Mouse (Mus musculus) limb, embryonic 10.5 days (tissue): ENCODE results near the gene Kcnh1. TPM values are rescaled to one million over a fixed set of nuclear protein-coding genes. Genes with fewer than 3 reads are reported as not detected.

Source experiments
- DNase-seq: peaks from one replicate; pipeline ENCODE4 v3.0.0-alpha.2; 2017; ENCODE audit warnings: low spot score
- H3K27ac ChIP-seq: fragments of 300-500 bp; sonication (generic); 2 replicates; pipeline ENCODE4 v1.5.1; 2016; ENCODE audit warnings: mild to moderate bottlenecking
- H3K27me3 ChIP-seq: fragments of 300-500 bp; sonication (generic); 2 replicates; pipeline ENCODE4 v1.6.1; 2016; ENCODE audit warnings: low read depth, mild to moderate bottlenecking; ENCODE audit not compliant: poor library complexity, severe bottlenecking
- H3K36me3 ChIP-seq: fragments of 300-500 bp; sonication (generic); 2 replicates; pipeline ENCODE4 v1.6.1; 2016; ENCODE audit warnings: mild to moderate bottlenecking, moderate library complexity
- H3K4me1 ChIP-seq: fragments of 300-500 bp; sonication (generic); 2 replicates; pipeline ENCODE4 v1.6.1; 2016
- H3K4me3 ChIP-seq: fragments of 300-500 bp; sonication (generic); 2 replicates; pipeline ENCODE4 v1.5.1; 2016; ENCODE audit warnings: mild to moderate bottlenecking, moderate library complexity
- H3K9me3 ChIP-seq: fragments of 300-500 bp; sonication (generic); replicated peaks from 2 replicates; pipeline ENCODE4 v1.6.1; 2016; ENCODE audit warnings: mild to moderate bottlenecking
- WGBS: fragments of 180-500 bp; shearing (Covaris S2); methylation state at CpG from one replicate; pipeline ENCODE4 v1.1.7; 2016; 5-methylcytosine and 5-hydroxymethylcytosine counted together
- polyA plus RNA-seq: library from polyadenylated mRNA; unstranded; fragments of >200 nt; fragmentation: Nextera tagmentation; extraction: Ambion mirVana; gene quantifications from 2 replicates; pipeline ENCODE4 v1.2.1, GENCODE M21; 2016

Kcnh1 gene
- polyA plus RNA-seq, 1 experiment from 2014 or later: 0.01 TPM

DNA sequence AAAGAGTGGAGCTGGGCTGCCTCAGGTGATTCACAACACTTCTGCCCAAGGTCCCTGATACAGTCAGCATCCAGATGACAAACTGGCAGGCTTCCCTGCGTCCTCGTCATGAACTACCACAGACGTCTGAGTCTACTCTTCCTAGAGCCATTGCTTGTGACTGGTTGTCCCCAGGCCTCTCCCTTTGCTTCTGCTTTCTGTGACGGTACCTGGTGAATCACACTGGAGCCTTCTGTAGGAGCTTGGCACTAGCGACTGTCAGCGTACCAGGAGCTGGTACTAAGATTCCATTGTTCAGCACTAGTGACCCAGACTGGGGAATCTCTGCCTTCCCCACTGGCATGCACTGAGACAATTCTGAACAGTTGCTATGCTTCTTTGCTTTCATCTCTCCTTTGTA, 282.6 kb downstream of the Kcnh1 start:
- no peak for DNase-seq
- Histone ChIP-seq H3K27me3 (no peaks in the 10 kb centered on the region), H3K9me3 (no peaks in the 10 kb centered on the region), H3K4me3 (no peak overlapping the region), H3K27ac (no peak overlapping the region), H3K4me1 (no peaks in the 10 kb centered on the region), H3K36me3 (no peaks in the 10 kb centered on the region)
- WGBS: 92% methylated on average over 6 of the region's 6 CpGs

DNA sequence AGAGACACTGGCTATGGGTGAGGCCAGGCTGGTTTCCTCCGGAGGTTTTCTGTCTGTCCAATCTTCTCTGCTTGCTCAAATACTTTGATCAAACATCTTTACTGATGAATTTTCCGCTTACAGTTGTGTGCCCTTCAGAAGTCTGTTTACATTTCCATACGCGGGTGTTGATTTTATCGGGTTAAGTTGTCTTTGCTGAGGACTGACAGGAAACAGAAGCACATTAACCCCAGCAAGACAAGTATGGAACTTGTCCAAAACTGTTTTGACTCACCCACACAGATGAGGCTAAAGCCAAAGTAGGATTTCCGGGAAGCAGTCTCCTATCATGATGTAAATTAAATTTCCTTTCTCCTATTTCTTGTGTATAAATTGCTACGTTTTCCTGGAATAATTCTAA, 286.1 kb downstream of the Kcnh1 start:
- no peaks in the 10 kb centered on the region for H3K9me3 ChIP-seq
- WGBS: 77% methylated on average over 7 of the region's 7 CpGs

DNA sequence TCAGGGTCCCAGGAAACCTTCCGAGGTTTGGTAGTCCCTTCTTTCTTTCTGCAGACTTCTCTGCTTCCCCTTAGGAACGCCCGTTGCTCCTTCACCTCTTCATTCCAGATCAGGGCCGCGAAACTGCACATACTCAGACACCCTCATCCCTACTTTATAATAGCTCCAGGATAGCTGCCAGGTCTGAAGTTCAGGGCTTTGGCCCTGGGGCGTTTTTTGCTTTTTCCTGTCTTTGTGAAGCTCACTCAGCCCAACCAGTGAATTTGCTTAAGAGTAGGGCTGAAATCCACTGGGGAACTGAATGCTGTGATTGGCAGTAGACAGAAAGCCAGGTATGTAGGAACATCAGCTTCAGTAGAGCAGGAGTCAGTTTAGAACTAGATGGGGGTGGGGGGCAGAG, 287.0 kb downstream of the Kcnh1 start:
- WGBS: 83% methylated on average over 6 of the region's 6 CpGs
- Histone ChIP-seq H3K36me3 (no peaks in the 10 kb centered on the region), H3K4me1 (no peaks in the 10 kb centered on the region), H3K4me3 (no peak overlapping the region), H3K27me3 (no peaks in the 10 kb centered on the region), H3K9me3 (no peaks in the 10 kb centered on the region), H3K27ac (no peak overlapping the region)
- no peak for DNase-seq

More for the DNA sequence above, 286.1 kb downstream of the Kcnh1 start:
- H3K4me1 ChIP-seq: no peaks in the 10 kb centered on the region
- no peak overlapping the region for H3K27ac ChIP-seq
- no peak for DNase-seq
- no peaks in the 10 kb centered on the region for H3K27me3 ChIP-seq
- H3K4me3 ChIP-seq: no peak overlapping the region
- no peaks in the 10 kb centered on the region for H3K36me3 ChIP-seq

DNA sequence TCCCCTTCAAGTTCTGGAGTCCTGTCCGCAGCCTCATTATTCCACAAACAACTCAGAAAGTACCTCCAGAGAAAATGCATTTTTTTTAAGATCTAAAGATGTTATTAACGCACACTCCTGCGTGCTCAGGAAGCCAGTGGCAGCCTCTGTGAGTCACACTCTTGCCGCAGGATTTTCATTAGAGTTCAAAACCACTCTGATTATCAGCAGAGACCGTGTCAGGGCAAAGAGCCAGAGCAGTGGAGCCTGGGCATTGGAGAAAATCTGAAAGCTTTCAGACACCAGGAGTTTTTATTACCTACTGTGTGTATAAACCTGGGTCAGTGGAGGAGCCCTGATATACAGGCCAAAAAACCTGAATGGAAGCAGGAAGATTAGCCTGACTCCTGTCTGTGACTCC, 287.6 kb downstream of the Kcnh1 start:
- no peaks in the 10 kb centered on the region for H3K9me3 ChIP-seq
- DNase-seq: no peak
- H3K4me1 ChIP-seq: no peaks in the 10 kb centered on the region
- WGBS: 81% methylated on average over 5 of the region's 5 CpGs
- H3K27ac ChIP-seq: no peak overlapping the region
- H3K36me3 ChIP-seq: no peaks in the 10 kb centered on the region
- H3K27me3 ChIP-seq: no peaks in the 10 kb centered on the region
- H3K4me3 ChIP-seq: no peak overlapping the region

DNA sequence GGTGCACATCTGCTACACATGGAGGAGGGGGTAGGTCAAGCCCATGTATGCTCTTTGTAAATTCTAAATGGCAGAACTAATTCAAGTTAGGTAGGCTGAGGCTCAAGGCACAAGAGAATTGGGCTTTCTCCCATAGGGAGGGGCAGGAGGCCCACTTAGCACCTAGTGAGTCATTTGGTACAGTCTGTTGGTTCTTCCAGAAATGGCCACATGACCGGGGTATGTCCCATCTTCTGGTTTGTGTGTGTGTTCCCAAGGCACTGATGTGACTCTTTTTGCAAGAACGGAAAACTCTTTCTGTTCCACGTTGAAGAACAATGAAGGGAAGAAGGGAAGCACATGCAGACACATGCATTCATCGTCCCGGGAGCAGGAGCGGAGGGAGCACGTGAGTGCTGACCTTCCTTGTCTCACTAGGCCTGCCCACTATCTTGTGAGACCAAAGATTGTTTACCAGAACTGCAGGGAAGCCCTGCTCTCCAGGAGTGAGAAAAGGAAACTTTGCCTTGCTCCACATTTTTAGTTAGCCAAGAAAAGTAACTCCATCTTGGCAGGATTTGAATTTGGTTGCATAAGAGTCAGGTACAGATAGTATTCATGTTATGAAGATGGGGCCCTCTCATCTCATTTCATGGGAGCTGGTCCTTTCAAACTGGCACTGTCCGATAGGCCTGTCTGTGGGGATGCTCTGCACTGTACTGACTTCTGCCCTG, 289.7 kb downstream of the Kcnh1 start:
- H3K4me1 ChIP-seq: no peaks in the 10 kb centered on the region
- no peak overlapping the region for H3K4me3 ChIP-seq
- H3K36me3 ChIP-seq: no peaks in the 10 kb centered on the region
- 87% methylated on average over 8 of the region's 8 CpGs for WGBS
- H3K27ac ChIP-seq: no peak overlapping the region
- H3K27me3 ChIP-seq: no peaks in the 10 kb centered on the region
- H3K9me3 ChIP-seq: no peaks in the 10 kb centered on the region
- DNase-seq: no peak

DNA sequence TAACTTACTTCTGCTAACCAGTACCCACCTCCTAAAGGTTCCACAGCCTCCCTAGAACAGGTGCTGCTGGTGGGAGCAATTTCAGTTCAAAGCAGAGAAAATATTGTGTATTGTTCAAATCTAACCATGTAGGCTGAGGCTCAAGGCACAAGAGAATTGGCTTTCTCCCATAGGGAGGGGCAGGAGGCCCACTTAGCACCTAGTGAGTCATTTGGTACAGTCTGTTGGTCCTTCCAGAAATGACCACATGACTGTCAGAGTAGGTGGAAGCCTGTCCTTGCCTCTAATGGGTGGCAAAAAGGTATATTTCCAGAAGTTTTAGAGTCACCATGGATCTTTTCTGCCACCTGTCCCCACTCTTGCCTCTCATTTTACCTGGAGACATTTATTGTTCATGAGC, 290.9 kb downstream of the Kcnh1 start:
- Histone ChIP-seq H3K4me1 (no peaks in the 10 kb centered on the region), H3K27ac (no peak overlapping the region)

DNA sequence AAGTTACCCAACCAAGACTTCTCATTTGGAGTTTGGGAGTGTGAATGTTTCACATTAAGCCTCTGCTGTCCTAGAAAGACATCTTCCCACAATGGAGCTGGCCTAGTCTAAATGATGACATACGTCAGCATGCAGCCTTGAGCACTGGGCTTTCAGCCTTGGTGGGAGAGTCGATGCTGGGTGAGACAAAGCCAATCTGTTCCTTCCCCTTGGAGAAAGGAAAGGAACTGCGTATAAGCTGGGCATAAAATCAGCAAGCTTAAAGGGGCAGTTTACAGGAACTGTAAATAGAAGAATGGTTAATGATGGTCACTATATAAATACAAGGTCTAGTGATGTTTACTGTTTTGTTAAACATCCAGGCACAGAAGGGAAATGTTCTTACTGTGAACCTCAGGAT, 294.5 kb downstream of the Kcnh1 start:
- Histone ChIP-seq H3K4me3 (no peak overlapping the region), H3K27me3 (no peaks in the 10 kb centered on the region), H3K36me3 (no peaks in the 10 kb centered on the region), H3K27ac (no peak overlapping the region), H3K9me3 (no peaks in the 10 kb centered on the region), H3K4me1 (peaks cover 12% of the 10 kb centered on the region)
- WGBS: 71% methylated on average over 3 of the region's 3 CpGs
- no peak for DNase-seq

More for the DNA sequence above, 290.9 kb downstream of the Kcnh1 start:
- Histone ChIP-seq H3K9me3 (no peaks in the 10 kb centered on the region), H3K27me3 (no peaks in the 10 kb centered on the region), H3K36me3 (no peaks in the 10 kb centered on the region), H3K4me3 (no peak overlapping the region)
- DNase-seq: no peak

DNA sequence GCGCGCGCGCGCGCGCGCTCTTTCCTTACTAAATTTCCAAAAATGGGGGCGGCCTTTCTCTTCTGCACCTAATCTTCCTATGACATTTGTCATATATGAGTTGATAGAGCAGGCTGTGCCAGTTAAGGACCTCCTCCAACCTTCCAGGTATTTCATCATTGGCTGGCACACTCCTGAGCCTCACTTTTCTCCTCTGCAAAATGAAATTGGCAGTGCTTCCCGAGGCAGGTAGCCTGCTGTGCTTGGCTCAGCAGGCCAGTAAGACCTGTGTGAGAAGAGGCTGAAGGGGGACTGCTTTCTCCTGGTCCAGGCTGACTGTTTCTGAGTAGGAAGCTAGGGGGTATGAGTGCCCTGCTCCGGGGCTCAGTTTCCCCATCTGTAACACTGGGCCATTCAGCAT, 297.0 kb downstream of the Kcnh1 start:
- Histone ChIP-seq H3K27ac (no peak overlapping the region), H3K36me3 (no peaks in the 10 kb centered on the region), H3K27me3 (no peaks in the 10 kb centered on the region), H3K4me1 (peaks cover 16% of the 10 kb centered on the region), H3K4me3 (no peak overlapping the region), H3K9me3 (no peaks in the 10 kb centered on the region)
- WGBS: 97% methylated on average over 11 of the region's 11 CpGs
- DNase-seq: no peak

DNA sequence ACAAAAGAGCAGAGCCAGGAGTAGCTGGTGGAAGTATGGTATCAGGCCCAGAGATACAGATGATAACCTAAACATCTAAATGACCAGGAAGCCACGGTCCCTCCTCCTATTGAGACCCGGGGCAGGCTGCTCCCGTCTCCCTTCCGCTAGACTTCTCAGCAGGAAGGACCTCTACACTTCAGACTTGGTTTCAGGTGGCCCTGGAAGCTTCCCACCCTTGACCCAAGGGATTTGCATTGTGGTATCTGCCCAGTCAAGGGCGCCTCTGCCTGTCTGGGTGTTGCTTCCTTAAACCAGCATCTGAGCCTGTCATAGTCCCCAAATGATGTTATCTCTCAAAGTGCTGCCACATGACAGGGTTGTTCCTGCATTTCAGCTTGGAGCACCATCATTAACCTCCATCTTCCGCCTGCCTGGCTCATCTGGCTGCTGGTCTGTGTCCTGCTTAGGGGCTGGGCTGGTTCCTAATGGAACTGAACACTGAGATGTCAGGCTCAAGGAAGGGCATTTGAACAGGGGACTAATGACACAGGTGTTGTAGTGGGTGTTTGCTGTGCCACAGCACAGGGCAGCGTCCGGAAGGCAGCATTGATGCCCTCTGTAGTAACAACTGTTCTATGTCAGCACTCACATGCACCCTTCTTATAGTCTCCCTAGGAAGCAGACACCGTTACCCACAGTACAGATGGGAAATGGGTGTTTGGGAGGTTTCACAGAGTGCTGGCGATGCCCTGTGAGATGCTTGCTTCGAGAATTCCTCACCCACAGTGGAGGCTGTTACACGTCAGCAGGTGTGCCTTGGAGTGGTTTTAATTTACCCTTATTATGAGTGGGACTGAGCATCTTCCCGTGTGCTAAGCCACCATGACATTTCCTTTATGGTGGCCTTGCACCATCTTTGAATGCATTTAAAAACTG, 299.6 kb downstream of the Kcnh1 start:
- Histone ChIP-seq H3K4me1 (peaks cover 16% of the 10 kb centered on the region), H3K4me3 (no peak overlapping the region), H3K9me3 (no peaks in the 10 kb centered on the region), H3K36me3 (no peaks in the 10 kb centered on the region), H3K27ac (no peak overlapping the region), H3K27me3 (no peaks in the 10 kb centered on the region)
- DNase-seq: no peak
- 78% methylated on average over 13 of the region's 13 CpGs for WGBS

DNA sequence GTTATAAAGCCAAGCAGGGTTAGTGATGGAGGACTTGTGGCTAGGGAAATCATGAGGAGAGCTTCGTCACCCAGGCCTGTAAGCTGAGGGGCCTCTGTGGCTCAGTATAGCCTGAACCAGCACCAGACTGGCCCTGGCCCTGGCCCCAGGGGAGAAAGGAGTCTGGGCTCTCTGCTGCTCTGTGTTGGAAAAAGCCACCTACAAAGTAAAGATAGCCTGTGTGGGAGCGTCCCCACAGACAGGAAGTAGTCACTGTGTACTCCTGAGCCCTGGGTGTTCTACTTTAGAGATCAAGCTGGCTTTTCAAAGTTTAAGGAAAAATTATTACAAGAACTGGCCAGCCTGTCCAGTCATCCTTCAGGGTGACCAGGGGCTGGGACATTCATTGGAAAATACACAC, 306.9 kb downstream of the Kcnh1 start:
- Histone ChIP-seq H3K36me3 (no peaks in the 10 kb centered on the region), H3K4me3 (no peak overlapping the region), H3K9me3 (no peaks in the 10 kb centered on the region), H3K4me1 (no peaks in the 10 kb centered on the region), H3K27me3 (no peaks in the 10 kb centered on the region), H3K27ac (no peak overlapping the region)
- DNase-seq: no peak
- 86% methylated on average over 2 of the region's 2 CpGs for WGBS

DNA sequence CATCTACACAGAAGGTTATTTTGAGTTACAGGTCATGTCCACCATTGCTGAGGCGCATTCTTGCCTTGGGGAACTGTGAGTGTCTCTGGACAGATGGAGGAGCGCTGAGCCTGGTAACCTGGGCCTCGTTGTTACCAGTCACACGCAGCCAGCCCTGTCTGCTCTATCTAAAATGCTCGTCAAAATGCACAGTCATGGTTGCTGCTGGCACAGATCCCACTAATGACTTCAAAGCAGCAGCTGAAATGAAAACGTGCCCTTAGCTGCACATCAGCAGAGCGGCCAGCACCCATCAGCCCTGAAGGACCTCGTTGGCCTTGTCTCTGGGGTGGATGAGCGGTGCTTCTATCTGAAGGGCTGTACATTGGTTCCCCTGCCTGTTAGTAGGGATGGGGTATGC, 311.4 kb downstream of the Kcnh1 start:
- WGBS: 93% methylated on average over 9 of the region's 9 CpGs

DNA sequence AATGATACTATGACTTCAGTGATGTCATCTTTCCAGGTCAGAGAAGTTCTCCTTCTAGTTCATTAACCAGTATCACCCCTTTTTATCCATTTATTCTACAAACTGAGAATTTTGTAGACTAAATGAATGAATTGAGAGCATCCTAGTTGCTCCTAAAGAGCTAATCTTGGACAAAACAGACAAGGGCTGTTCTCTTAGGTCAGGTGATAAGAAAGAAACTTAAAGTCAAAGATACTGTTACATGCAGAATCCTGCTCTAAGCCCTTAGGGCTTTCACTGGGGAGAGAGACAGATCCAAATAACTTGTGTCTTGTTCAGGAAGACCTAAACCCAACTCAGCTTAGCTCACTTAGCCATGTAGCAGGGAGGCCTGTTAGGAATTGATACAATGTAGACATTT, 312.3 kb downstream of the Kcnh1 start:
- Histone ChIP-seq H3K9me3 (no peaks in the 10 kb centered on the region), H3K27me3 (no peaks in the 10 kb centered on the region), H3K36me3 (no peaks in the 10 kb centered on the region), H3K27ac (no peak overlapping the region), H3K4me3 (no peak overlapping the region), H3K4me1 (no peaks in the 10 kb centered on the region)
- no peak for DNase-seq

More for the DNA sequence above, 311.4 kb downstream of the Kcnh1 start:
- no peak for DNase-seq
- Histone ChIP-seq H3K36me3 (no peaks in the 10 kb centered on the region), H3K9me3 (no peaks in the 10 kb centered on the region), H3K27ac (no peak overlapping the region), H3K4me3 (no peak overlapping the region), H3K4me1 (no peaks in the 10 kb centered on the region), H3K27me3 (no peaks in the 10 kb centered on the region)

DNA sequence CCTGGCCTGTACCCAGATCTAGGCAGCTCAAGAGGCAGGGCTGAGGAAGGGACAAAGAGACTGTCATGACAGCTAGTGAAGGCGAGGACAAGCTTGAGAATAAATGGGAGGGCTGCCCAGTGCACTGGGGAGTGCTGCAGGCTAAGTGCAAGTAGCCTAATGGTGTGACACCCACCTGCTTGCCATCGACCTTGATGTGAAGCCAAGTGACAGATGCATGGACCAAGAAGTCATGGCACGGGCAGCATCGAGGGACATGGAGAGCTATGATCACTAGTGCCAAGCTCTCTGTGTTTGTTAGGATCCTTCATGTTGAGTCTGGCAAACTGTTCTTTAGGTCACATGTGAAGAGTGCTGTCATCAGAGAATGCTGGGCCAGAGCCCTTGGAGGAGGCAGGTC, 313.1 kb downstream of the Kcnh1 start:
- no peak overlapping the region for H3K4me3 ChIP-seq
- H3K9me3 ChIP-seq: no peaks in the 10 kb centered on the region
- H3K4me1 ChIP-seq: no peaks in the 10 kb centered on the region
- H3K27me3 ChIP-seq: no peaks in the 10 kb centered on the region
- DNase-seq: no peak
- H3K27ac ChIP-seq: no peak overlapping the region
- H3K36me3 ChIP-seq: no peaks in the 10 kb centered on the region
- 83% methylated on average over 4 of the region's 4 CpGs for WGBS
